Mouse (Mus musculus): Measurements from ENCODE around the gene Slc2a3. TPM values are rescaled to one million over a fixed set of nuclear protein-coding genes. Genes with fewer than 3 reads are reported as not detected.
A peak's percentile ranks its signal among the peaks of the same experiment; 100 is the strongest.

Slc2a3 gene
- polyA plus RNA-seq, 1 experiment from 2014 or later, result 15.9 TPM

DNA sequence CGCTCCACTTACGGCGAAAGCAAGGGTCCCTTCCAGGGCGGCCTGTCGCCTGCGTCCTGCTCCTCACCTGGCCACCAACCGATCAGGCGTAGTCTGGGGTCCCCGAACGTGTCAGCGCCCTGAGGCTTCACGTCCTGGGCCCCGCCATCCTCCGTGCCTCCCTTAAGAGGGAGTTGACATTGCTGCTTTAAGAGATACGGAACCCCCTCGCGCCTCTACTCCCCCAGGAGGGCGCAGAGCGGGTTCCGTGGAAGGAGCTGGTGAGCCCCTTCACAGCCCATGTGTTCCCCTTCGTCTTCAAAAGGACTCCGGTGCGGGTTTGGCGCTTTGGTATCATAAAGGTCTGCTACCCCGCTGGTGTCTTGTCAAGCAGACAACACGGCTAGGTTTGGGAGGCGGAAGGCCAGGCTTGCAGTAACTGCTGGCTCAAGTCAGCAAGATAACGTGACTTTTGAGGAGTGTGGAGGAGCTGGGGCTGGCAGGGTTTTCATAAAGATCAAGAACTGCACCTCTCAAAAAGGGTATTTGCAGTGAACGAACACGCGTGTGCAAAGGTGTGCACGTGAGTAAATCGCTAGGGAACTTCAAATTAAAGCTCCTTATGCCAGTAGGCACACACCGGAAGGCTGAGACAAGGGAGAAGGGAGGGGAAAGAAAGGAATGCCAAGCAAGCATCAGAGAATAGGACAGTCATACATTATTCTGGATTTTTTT lies 518 bp upstream of the Slc2a3 start:
- no peaks in the 10 kb centered on the region for H3K9me3 ChIP-seq
- H3K9ac ChIP-seq (replicated peaks), result peak overlapping the region; percentile 80
- H3K36me3 ChIP-seq, result no peaks in the 10 kb centered on the region
- 3% methylated on average over 34 of the region's 34 CpGs for WGBS
- H3K4me1 ChIP-seq (replicated peaks), result peaks cover 15% of the 10 kb centered on the region; the same call in 1 of the 2 replicates
- peak overlapping the region; percentile 62 for H3K4me3 ChIP-seq (replicated peaks)
- H3K4me2 ChIP-seq (replicated peaks), result peak overlapping the region; percentile 92
- peaks cover 31% of the 10 kb centered on the region for H3K27me3 ChIP-seq
- H3K27ac ChIP-seq, result peak overlapping the region; percentile 30; the same call in 1 of the 2 replicates
- ATAC-seq, result peak; percentile 78

DNA sequence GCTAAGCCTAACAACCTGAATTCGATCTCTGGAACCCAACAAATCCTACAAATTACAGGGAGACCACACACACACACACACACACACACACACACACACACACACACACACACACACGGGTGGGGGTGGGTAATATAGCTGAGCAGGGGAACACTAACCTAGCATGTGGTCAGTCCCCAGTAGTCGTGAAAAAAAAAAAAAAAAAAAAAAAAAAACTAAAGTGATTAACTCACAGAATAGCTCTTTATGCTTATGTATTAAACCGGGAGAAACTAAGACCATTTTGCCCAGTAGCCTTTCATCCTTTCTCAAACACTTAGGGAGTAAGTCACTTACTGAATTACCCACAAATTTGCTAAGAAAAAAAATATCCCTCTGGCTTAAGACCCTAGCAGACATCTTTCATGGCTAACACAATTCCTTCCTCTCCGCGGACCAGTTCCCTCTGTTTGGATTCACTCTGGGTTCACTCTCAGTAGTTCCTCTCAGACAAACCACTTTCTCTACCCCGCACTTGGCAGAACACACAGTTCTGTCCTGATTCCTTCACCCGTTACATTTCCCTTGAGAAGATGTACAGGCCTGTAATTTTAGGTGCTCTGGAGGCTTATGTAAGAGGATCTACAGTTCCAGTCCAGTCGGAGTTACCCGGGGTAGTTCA lies 670 bp downstream of the Slc2a3 start:
- Histone ChIP-seq H3K4me3 (replicated peaks) (peak overlapping the region; percentile 62), H3K36me3 (no peaks in the 10 kb centered on the region), H3K4me1 (replicated peaks) (peaks cover 15% of the 10 kb centered on the region; the same call in 1 of the 2 replicates), H3K9me3 (no peaks in the 10 kb centered on the region), H3K27ac (no peak overlapping the region), H3K9ac (replicated peaks) (peak overlapping the region; percentile 80), H3K4me2 (replicated peaks) (peak overlapping the region; percentile 92), H3K27me3 (peaks cover 31% of the 10 kb centered on the region)
- 34% methylated on average over 10 of the region's 10 CpGs for WGBS
- ATAC-seq, result no peak; the same call in 1 of the 2 replicates

DNA sequence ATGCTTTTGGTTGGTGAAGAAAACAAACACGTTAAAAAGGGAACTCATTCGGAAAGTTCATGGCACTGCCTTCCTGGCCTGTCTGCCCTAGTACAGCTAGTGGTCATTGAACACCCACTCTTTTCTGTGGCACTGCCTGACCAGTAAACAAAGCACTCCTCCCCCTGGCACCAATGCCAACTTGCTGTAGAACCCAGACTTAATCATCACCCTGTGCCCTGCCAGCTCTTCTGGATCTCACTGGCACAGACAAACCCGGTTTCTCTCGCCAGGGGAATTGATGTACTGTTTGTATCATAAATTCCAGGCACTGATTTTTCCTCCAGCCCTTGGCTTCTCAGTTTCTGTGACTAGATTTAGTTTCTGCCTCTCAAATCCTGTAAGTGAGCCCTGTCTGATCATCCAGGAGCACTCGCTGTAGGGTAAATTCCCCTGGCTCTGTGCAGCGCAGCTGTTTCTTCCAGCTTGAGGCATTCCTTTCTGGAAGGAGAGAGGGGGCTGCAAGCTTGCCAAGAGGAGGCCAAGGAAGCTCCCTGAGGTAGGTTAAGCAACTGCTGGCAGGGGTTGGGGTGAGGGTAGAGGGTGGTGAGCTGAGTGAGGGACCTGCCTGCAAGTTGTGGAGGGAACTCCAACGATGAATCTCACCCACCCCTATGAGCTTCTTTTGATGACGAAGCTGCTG lies 6.0 kb downstream of the Slc2a3 start:
- ATAC-seq, result no peak
- H3K4me2 ChIP-seq (replicated peaks), result no peak overlapping the region
- no peak overlapping the region for H3K4me3 ChIP-seq (replicated peaks)
- H3K27ac ChIP-seq, result no peak overlapping the region
- H3K36me3 ChIP-seq, result no peaks in the 10 kb centered on the region
- WGBS, result 78% methylated on average over 8 of the region's 8 CpGs
- H3K4me1 ChIP-seq (replicated peaks), result no peaks in the 10 kb centered on the region
- no peaks in the 10 kb centered on the region for H3K9me3 ChIP-seq
- H3K27me3 ChIP-seq, result peaks cover 4% of the 10 kb centered on the region
- no peak overlapping the region for H3K9ac ChIP-seq (replicated peaks)

DNA sequence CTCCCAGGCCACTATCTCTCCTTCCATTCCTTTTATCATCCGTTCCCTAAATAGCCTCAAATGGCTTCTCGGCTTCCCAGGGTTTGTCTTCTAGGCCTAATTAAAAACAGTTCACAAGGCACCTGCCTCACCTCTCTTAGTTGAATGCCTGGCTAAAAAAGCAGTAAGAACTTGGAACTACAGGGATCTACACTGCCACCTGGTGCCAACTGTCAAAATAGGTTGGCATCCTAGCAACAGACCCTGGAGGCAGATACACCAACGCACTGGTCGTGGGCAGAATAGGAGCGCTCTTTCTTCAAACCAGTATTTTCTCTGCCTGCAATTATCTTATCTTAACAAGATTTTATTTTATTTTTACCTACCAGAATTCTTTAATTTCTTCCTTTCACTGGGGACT lies 15.2 kb downstream of the Slc2a3 start:
- 36% methylated on average over 5 of the region's 5 CpGs for WGBS
- no peak overlapping the region for H3K27ac ChIP-seq
- no peaks in the 10 kb centered on the region for H3K4me1 ChIP-seq (replicated peaks)
- H3K9ac ChIP-seq (replicated peaks), result no peak overlapping the region
- no peaks in the 10 kb centered on the region for H3K27me3 ChIP-seq
- no peak overlapping the region for H3K4me3 ChIP-seq (replicated peaks)
- no peaks in the 10 kb centered on the region for H3K9me3 ChIP-seq
- ATAC-seq, result peak; percentile 79
- no peaks in the 10 kb centered on the region for H3K36me3 ChIP-seq
- no peak overlapping the region for H3K4me2 ChIP-seq (replicated peaks)

DNA sequence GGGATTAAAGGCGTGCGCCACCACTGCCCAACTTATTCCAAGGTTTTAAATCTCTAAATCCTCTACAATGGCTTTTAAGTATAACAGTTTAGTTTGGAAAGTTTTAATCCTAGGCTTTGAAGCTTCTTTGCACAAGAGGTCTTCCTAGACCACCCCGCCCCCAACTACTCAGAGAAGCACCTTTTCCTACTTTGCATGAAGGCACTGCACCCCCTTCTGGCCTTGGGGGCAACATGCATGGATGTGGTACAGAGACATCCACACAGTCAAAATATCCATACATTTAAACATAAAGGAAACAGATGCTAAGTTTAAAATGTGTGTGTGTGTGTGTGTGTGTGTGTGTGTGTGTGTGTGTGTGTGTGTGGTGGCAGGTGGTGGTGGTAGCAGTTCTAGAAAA lies 16.6 kb downstream of the Slc2a3 start:
- 96% methylated on average over 3 of the region's 3 CpGs for WGBS
- no peak for ATAC-seq

DNA sequence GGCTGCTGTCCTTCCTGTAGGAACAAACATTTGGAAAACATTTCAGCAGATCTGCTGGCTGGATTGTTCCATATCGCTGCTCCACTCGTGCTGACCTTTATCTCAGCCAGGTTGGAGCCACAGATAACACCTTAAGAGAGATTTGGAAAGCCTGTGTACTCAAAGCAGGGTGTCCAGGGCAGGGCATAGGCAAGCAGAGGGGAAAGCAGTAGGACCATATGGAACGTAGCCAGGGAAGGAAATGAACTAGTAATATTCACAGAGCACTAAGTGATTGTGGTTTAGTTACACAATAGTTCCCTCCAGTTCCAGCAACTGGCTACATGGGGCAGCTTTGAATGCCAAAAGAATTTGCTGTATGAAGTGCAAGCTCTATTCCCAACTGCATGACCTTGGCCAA lies 19.3 kb downstream of the Slc2a3 start:
- 79% methylated on average over 3 of the region's 3 CpGs for WGBS
- Histone ChIP-seq H3K4me2 (replicated peaks) (no peak overlapping the region), H3K9me3 (no peaks in the 10 kb centered on the region), H3K9ac (replicated peaks) (no peak overlapping the region), H3K4me1 (replicated peaks) (no peaks in the 10 kb centered on the region), H3K27ac (no peak overlapping the region), H3K36me3 (no peaks in the 10 kb centered on the region), H3K27me3 (no peaks in the 10 kb centered on the region), H3K4me3 (replicated peaks) (no peak overlapping the region)
- no peak for ATAC-seq

More for the DNA sequence above, 16.6 kb downstream of the Slc2a3 start:
- no peaks in the 10 kb centered on the region for H3K9me3 ChIP-seq
- no peak overlapping the region for H3K4me2 ChIP-seq (replicated peaks)
- H3K4me1 ChIP-seq (replicated peaks), result no peaks in the 10 kb centered on the region
- H3K36me3 ChIP-seq, result no peaks in the 10 kb centered on the region
- H3K9ac ChIP-seq (replicated peaks), result no peak overlapping the region
- no peak overlapping the region for H3K27ac ChIP-seq
- H3K4me3 ChIP-seq (replicated peaks), result no peak overlapping the region
- H3K27me3 ChIP-seq, result no peaks in the 10 kb centered on the region

DNA sequence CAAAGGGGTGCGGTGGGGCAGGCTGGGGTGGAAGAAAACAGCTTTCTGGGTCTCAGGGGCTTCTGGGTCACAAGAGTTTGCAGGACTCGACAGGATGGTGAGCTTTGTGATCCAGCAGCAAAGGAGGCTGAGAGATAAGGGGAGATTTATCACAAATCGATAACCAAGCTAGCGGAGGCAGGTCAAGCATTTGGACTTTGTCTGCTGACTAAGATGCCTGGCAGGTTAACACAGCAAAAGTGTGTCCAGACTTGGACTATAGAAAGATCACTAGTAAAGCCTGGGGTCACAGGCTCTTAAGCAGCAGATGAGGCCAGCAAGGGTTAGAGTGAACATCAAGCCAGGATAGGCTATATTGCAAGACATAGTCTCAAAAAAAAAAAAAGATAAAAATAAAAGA lies 20.3 kb downstream of the Slc2a3 start:
- H3K4me1 ChIP-seq (replicated peaks), result no peaks in the 10 kb centered on the region
- no peak for ATAC-seq
- 76% methylated on average over 4 of the region's 4 CpGs for WGBS
- H3K9ac ChIP-seq (replicated peaks), result no peak overlapping the region
- H3K27ac ChIP-seq, result no peak overlapping the region
- H3K27me3 ChIP-seq, result no peaks in the 10 kb centered on the region
- H3K36me3 ChIP-seq, result no peaks in the 10 kb centered on the region
- no peak overlapping the region for H3K4me3 ChIP-seq (replicated peaks)
- H3K4me2 ChIP-seq (replicated peaks), result no peak overlapping the region
- H3K9me3 ChIP-seq, result no peaks in the 10 kb centered on the region

GRCm38 (mm10) chr6:122779916-122780315 lies 21.5 kb downstream of the Slc2a3 start:
- H3K36me3 ChIP-seq, result no peaks in the 10 kb centered on the region
- H3K4me1 ChIP-seq (replicated peaks), result no peaks in the 10 kb centered on the region
- ATAC-seq, result no peak
- H3K4me3 ChIP-seq (replicated peaks), result no peak overlapping the region
- no peak overlapping the region for H3K9ac ChIP-seq (replicated peaks)
- H3K27me3 ChIP-seq, result no peaks in the 10 kb centered on the region
- no peak overlapping the region for H3K4me2 ChIP-seq (replicated peaks)
- no peaks in the 10 kb centered on the region for H3K9me3 ChIP-seq
- WGBS, result 57% methylated on average over 1 of the region's 1 CpGs
- H3K27ac ChIP-seq, result no peak overlapping the region

- H3K27me3 ChIP-seq, result no peaks in the 10 kb centered on the region
- no peak overlapping the region for H3K4me3 ChIP-seq (replicated peaks)
- H3K9me3 ChIP-seq, result no peaks in the 10 kb centered on the region
- H3K4me2 ChIP-seq (replicated peaks), result no peak overlapping the region
- no peak overlapping the region for H3K9ac ChIP-seq (replicated peaks)
- no peak overlapping the region for H3K27ac ChIP-seq
- no peak for ATAC-seq
- 85% methylated on average over 7 of the region's 7 CpGs for WGBS
- no peaks in the 10 kb centered on the region for H3K36me3 ChIP-seq
- no peaks in the 10 kb centered on the region for H3K4me1 ChIP-seq (replicated peaks)
Observed at GRCm38 (mm10) chr6:122776040-122776439, 25.4 kb downstream of the Slc2a3 start.

DNA sequence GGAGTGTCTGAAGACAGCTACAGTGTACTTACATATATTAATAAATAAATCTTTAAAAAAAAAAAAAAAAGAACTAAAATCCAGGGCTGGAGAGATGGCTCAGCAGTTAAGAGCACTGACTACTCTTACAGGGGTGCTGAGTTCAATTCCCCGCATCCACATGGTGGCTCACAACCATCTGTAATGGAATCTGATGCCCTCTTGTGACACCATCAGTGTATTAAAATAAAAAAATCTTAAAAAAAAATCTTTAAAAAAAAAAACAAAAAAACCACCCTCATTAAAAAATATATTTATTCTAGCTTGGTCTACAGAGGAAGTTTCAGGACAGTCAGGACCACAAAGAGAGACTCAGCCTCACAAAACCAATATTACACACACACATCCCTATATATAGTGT lies 27.1 kb downstream of the Slc2a3 start:
- no peak overlapping the region for H3K27ac ChIP-seq
- H3K36me3 ChIP-seq, result no peaks in the 10 kb centered on the region
- peaks cover 14% of the 10 kb centered on the region for H3K4me1 ChIP-seq (replicated peaks)
- H3K9ac ChIP-seq (replicated peaks), result no peak overlapping the region
- WGBS, result 96% methylated on average over 1 of the region's 1 CpGs
- H3K27me3 ChIP-seq, result no peaks in the 10 kb centered on the region
- H3K4me3 ChIP-seq (replicated peaks), result no peak overlapping the region
- no peak for ATAC-seq
- no peak overlapping the region for H3K4me2 ChIP-seq (replicated peaks)
- no peaks in the 10 kb centered on the region for H3K9me3 ChIP-seq

- no peaks in the 10 kb centered on the region for H3K9me3 ChIP-seq
- peaks cover 14% of the 10 kb centered on the region for H3K4me1 ChIP-seq (replicated peaks)
- no peaks in the 10 kb centered on the region for H3K27me3 ChIP-seq
- ATAC-seq, result no peak
- 53% methylated on average over 6 of the region's 6 CpGs for WGBS
- H3K27ac ChIP-seq, result no peak overlapping the region
- H3K4me2 ChIP-seq (replicated peaks), result no peak overlapping the region
- H3K9ac ChIP-seq (replicated peaks), result no peak overlapping the region
- no peak overlapping the region for H3K4me3 ChIP-seq (replicated peaks)
- no peaks in the 10 kb centered on the region for H3K36me3 ChIP-seq
Observed at GRCm38 (mm10) chr6:122772701-122773100, 28.7 kb downstream of the Slc2a3 start.

DNA sequence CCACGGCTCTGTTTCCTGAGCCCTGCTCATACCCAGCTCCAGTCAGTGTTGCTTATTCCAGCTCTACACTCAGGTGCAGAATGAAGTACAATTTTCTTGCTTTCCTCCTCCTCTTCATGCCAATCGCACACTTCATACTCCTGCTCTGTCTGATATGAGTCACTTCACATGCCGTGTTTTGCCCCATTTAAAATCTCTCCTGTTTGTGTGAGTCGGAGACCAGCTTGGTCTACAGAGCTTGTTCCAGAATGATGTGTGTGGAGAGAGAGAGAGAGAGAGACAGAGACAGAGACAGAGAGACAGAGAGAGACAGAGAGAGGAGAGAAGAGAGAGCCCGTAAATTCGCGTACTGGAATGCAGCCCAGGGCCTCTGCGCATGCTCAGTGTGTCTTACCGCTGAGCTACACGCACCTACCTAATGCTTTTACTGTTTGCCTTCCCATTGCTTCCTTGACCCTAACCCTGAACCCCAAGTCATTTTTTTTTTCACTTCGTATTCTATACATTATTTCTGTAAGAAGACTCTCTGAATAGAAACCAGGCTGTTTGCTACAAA lies 30.6 kb downstream of the Slc2a3 start:
- Histone ChIP-seq H3K9ac (replicated peaks) (no peak overlapping the region), H3K4me3 (replicated peaks) (no peak overlapping the region), H3K27ac (no peak overlapping the region), H3K9me3 (no peaks in the 10 kb centered on the region), H3K27me3 (no peaks in the 10 kb centered on the region), H3K4me2 (replicated peaks) (no peak overlapping the region), H3K36me3 (no peaks in the 10 kb centered on the region), H3K4me1 (replicated peaks) (peaks cover 22% of the 10 kb centered on the region)
- ATAC-seq, result no peak
- 93% methylated on average over 11 of the region's 11 CpGs for WGBS

All from midbrain, embryonic 13.5 days (tissue).